Mouse (Mus musculus): ENCODE measurements around the gene Rsph10b.
A peak's percentile ranks its signal among the peaks of the same experiment; 100 is the strongest.
"Not testable (repeated sequence)": the region's sequence is repeated elsewhere in the genome, so short reads cannot be mapped to it uniquely, and the experiment has no call there.

Rsph10b gene

DNA sequence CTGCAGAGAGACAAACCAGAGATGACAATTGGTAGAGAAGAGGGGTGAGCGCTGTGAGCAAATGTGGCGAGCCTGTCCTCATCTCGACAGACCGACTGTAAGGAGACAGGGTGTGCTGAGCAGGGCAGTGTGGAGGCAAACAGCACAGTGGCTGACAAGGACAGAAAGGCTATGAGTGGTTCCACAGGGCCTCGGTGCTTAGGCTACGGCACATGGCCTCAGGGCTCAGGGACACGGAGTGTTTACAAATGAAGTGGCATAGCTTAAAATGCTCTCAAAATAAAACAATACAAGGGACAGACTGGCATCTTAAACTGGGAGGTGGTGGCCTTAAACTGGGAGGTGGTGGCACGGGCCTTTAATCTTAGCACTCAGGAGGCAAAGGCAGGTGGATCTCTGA lies 60.4 kb downstream of the Rsph10b start:
- DNase-seq (ENCODE audit: low spot score in 2 of 2), result no peak

DNA sequence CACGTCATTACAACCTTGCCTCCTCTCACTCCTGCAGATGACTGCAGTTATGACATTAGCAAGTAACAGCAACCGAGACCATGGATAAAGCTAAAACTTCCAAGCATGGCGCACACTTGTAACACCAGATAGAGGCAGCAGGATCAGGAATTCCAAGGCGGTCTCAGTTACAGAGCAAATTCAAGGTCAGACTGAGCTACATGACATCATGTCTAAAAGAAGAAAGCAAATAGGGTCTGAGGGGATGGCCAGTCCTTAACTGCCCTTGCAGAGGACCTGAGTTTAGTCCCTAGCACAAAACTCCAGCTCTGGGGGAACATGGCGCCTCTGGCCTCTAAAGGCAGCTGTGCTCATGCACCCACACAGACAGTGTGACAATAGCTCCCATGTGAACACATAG lies 61.0 kb downstream of the Rsph10b start:
- no peak for DNase-seq (ENCODE audit: low spot score in 2 of 2)

DNA sequence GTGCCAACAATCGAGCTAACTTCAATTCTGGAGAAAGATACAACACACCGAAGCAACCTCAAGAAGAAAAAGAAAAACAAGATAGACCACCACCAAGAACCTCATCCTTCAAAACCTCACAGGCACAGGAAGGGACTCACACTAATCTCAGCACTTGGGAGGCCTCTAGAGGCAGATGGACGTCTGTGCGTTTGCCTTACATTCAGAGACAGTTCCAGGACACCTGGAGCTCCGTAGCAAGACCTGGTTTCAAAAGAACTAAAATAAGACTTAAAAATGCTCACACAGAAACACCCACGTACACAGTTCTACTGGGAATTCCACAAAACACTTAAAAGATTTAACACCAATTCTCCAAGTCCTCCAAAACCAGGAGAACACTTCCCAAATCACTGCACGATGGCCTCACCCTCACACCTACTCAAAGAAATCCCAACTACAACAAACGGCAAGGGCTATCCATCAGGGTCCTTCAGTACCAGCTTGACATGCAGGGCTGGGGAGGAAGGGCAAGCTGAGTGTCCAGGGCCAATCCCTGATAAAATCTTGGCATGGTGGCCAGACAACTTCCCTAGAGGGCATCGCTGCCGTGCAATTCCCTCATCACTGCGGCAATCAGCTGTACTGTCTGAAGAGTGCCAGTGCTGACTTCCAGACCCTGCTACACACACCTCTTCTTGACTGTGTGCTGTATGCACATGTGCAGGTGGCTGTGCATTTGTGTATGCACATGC lies 62.0 kb downstream of the Rsph10b start:
- no peak for DNase-seq (ENCODE audit: low spot score in 2 of 2)

DNA sequence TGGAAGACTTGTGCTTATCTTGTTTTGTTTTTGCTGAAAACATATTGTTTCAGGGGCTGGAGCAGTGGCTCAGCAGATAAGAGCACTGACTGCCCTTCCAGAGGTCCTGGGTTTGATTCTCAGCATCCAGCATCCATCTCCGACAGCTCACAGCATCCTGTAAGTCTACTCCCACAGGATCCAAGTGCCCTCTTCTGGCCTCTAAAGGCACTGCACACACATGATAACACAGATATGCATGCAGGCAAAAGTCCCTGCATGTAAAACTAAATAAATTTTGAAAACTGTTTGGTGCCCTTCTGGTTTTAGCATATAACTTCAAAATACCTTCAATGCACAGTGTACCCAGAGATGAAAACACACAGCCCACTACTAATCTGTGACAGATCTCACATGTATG lies 66.6 kb downstream of the Rsph10b start:
- no peak for DNase-seq (ENCODE audit: low spot score in 2 of 2)

DNA sequence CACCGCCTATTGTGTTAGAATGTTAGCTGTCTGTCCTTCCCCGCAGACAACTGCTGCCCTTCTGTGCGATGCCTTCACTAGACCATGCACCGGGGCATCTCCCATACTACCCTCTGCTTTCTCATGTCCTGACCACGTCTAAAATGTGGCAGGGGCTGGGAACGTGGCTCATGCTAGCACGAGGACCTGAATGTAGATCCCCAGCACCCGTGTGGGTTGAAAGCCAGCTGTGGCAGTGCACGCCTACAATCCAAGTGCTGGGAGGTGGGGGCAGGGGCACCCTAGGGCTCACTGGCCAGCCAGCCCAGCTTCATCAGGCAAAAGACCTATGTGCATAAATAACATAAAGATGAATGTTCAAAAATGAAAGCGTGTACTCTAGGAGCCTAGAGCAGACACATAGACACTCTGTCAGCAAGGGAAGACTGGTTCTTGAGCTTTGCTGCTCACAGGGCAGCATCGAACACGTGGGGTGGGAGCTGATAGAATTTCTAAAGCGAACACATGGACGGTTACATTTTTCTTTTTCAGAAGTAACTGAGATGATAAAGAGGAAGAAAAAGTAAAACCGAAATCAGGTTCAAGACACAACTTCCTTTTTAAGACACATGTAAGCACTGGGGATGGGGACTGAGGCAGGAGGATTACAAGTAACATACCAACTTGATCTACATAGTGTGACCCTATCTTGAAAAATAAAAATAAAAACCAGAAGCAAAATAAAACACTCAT lies 69.8 kb downstream of the Rsph10b start:
- no peak for DNase-seq (ENCODE audit: low spot score in 2 of 2)

DNA sequence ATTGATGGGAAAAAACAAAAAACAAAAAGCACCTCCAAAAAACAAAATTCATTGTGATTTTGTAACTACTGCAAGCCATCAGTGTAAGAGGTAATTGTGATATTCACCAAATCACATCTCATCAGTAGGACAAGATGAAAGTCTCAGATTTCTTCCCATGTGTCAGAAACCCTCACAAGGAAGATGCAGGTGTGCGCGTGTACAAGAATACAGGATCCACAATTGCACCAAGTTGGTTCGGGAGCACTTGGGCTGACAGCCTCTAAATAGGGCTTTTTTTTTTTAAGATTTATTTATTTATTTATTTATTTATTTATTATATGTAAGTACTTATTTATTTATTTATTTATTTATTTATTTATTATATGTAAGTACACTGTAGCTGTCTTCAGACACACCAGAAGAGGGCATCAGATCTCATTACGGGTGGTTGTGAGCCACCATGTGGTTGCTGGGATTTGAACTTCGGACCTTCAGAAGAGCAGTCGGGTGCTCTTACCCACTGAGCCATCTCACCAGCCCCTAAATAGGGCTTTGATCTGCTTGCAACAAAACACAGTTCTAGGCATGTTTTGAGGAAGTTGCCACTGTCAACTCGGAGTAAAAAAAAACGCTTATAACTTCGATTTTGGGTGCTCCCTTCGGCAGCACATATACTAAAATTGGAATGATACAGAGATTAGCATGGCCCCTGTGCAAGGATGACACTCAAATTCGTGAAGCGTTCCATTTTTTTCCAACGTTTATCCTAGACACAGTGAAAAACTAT lies 80.7 kb downstream of the Rsph10b start:
- DNase-seq (ENCODE audit: low spot score in 2 of 2), result not testable (repeated sequence)

DNA sequence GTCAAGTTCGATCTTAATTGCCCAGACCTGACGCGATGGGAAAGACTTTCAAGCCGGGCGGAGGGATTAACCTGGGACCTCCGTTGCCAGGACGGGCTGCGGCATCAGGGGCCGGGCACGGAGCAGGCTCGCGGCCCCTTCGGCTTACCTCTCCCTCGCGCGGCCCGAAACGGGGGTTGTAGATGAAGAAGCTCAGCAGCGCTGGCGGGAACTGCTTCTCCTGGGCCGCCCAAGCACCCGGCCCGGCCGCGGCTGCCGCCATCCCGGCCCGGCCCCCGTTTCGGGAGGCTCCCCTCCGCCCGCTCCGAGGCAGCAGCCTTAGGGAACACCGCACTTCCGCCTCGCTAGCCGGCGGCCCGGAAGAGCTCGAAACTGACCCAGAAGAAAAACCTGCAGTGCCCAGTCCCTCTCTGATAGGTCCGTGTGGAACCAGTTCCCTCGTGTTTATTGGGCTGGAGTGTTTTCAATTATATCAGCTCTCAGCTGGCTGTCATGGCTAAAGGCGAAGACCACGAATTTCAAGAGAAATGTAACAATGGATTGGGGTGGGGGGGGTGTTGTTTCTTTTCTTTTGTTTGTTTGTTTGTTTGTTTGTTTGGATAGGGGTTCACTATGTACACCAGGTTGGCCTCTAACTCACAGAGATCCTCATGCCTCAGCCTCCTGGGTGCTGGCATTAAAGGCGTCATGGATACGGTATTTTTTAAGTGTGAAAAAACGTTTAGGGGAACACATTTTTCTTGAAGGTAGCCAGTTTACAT lies 81.9 kb downstream of the Rsph10b start, which contains the start of gene Ccz1:
Gene Ccz1, minus strand, starts transcription at position 327 of the 761 bp plus-strand sequence.
- DNase-seq (ENCODE audit: low spot score in 2 of 2), result peak; percentile 72 to 74

DNA sequence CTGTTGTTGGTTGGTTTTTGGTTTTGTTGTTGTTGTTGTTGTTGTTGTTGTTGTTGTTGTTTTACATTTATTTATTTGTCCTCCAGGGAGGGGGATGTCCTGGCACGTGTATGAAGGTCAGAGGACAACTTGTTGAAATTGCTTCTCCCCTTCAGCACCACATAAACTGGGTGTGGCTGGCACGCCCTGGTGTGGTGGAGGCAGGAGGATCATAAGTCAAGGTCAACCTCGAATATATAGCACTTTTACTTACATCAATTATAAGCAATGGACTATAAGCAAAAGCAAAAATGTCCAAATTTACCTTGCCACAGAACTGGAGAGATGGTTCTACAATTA lies 82.4 kb downstream of the Rsph10b start:
- no peak for DNase-seq (ENCODE audit: low spot score in 2 of 2)

DNA sequence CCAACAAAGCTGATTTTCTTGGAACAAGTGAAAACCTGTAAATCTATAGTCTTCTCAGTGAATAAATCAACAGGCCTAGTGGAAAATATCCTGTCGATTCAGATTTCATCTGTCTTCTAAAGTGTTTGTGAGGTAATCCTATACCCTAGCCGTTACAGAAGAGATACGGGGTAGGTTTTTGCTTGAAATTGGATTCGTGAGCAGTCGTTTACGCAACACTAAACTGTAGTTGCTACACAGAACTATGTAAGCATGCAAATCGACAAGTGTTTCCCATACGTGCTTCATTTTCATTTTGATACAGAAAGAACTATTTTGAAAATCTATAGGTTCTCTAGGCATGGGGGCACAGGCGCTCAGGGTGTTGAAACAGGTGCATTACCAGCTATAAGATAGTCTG lies 83.0 kb downstream of the Rsph10b start:
- no peak for DNase-seq (ENCODE audit: low spot score in 2 of 2)

DNA sequence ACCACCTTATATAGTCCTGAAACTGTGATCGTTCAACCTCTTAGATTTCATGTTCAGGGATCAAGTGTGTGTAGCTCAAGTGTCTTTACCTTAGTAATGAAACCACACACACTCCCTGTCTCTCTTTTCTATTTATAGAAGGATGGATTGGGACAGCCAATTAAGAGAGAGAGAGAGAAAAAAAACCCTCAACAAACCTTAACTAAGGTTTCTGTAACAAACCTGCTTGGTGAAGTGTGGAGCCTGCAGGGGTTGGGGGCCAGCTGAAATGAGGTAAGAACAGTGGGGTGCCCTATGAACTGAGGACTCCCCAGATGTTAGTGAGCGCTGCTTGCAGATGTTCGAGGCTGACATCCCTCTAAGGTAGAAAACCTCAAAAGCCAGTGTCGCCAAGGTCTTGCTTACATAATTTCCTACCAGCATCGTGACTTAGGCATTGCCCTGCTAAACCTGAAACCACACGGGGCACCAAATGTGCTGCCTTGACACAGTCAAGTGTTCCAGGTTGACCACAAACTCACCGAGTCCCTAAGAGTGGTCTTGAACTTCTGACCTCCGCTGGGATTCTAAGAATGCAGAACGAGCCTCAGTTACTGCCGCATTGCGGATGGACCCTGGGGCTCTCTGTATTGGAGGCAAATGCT lies 93.9 kb downstream of the Rsph10b start, which contains the start of gene Ocm:
Gene Ocm, minus strand, starts transcription at position 51 of the 644 bp plus-strand sequence.
- no peak for DNase-seq (ENCODE audit: low spot score in 2 of 2)

DNA sequence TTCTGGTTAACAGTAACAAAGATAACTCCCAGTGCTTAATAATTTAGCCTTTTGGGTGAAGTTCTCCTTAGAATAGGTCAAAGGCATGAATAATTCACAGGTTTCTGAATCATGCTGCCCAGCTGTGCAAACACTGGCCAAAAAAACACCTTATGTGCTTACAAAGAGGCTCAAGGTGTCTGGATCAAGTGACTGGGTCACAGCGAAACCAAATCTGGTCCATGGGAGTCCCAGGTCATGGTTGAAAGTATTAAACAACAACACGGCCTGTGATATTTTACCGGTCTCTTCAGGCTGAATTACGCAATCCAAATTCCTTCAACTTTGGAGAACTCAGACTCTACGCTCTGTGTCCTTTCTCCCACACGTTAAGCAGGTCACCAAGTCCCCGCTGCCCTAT lies 99.7 kb downstream of the Rsph10b start:
- no peak for DNase-seq (ENCODE audit: low spot score in 2 of 2)

DNA sequence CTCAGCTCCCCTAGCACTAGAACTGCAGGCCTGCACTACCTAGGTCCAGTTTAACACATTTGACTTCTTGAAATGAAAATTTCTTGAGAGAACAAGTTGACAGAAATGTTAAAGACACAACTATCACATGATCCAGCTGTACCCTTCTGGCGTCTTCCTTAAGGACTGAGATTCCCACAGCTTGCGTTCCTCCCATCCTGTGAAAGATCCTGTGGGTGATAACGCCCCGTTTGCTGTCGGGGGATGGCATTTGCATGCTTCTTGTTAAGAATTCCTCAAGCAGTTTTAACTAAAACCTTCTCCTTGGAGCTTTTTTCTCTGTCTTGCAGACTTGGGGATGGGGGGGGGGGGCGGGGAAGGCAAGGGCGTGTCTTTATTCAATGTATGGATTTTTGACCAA lies 101.7 kb downstream of the Rsph10b start:
- no peak for DNase-seq (ENCODE audit: low spot score in 2 of 2)
